Mouse (Mus musculus) olfactory bulb, adult 2 months (tissue): Measurements from ENCODE around the gene Serinc5.

Source experiments
- CTCF ChIP-seq: fragments of 200-500 bp; IDR thresholded peaks from 2 replicates; pipeline ENCODE4 v1.5.1; 2012; ENCODE audit warnings: low read depth, mild to moderate bottlenecking, low read length, moderate library complexity; ENCODE audit not compliant: insufficient read depth
- POLR2A ChIP-seq: fragments of 200-500 bp; IDR thresholded peaks from 2 replicates; pipeline ENCODE4 v1.6.1; 2012; ENCODE audit warnings: mild to moderate bottlenecking, low read depth, low read length, moderate library complexity; ENCODE audit not compliant: insufficient read depth

GRCm38 (mm10) chr13:92578210-92578609, 32.7 kb upstream of the Serinc5 start:
- no peak for TF ChIP-seq CTCF
- TF ChIP-seq POLR2A: no peak
